Mouse (Mus musculus): ENCODE results near the gene Krt26. TPM values are rescaled to one million over a fixed set of nuclear protein-coding genes. Genes with fewer than 3 reads are reported as not detected.

Krt26 gene
- total and polyA plus RNA-seq, 2 experiments from 2014 or later: 0.12 to 0.14 TPM

DNA sequence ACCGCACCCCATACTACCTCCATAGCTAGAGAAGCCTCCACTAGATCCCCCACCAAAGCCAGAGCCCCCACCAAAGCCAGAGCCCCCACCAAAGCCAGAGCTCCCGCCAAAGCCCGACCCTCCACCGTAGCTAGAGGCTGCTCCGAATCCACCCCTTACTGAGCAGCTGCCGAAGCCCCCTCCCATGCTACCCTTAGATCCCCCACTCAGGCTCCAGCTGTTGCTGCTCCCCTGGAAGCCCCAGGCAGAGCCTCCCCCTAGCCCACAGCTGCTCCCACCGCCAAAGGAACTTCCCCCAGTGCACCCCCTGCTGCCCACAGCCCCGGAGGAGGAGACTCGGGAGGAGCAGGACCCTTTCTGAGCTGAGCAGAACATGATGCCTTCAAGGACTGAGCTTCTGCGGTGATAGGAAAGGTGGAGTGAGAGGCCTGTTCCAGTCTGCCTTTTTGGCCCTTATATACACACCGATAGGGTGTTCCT, 52.9 kb downstream of the Krt26 start, which contains the start of gene Krt24:
TSS of gene Krt24 (minus strand) at position 430 of the 480 bp plus-strand sequence.
- no peak within 1 kb of the TSS for H3K27ac ChIP-seq (ENCODE audit: low read depth, low read length)
- no peak for TF ChIP-seq CTCF (IDR thresholded peaks at IDR 0.05; ENCODE audit: low read depth)
- H3K4me3 ChIP-seq (ENCODE audit: low read depth, low read length): no peak within 1 kb of the TSS
- no peaks in the 10 kb centered on the region for H3K9me3 ChIP-seq (ENCODE audit: low read length)
- WGBS: 57% methylated on average over 11 of the region's 11 CpGs
- DNase-seq: no peak
- ATAC-seq: no peak
- H3K4me1 ChIP-seq (ENCODE audit: insufficient read depth): no peaks in the 10 kb centered on the region
- H3K27me3 ChIP-seq (ENCODE audit: insufficient read depth, low read length): no peaks in the 10 kb centered on the region
- no peak within 1 kb of the TSS for H3K9ac ChIP-seq
- no peaks in the 10 kb centered on the region for H3K36me3 ChIP-seq (ENCODE audit: insufficient read depth)
- H3K4me2 ChIP-seq (ENCODE audit: low read depth): no peak within 1 kb of the TSS

- Histone ChIP-seq H3K27ac (ENCODE audit: low read depth, low read length) (no peak overlapping the region), H3K9ac (no peak overlapping the region), H3K9me3 (ENCODE audit: low read length) (no peaks in the 10 kb centered on the region), H3K4me2 (ENCODE audit: low read depth) (no peak overlapping the region), H3K4me3 (ENCODE audit: low read depth, low read length) (no peak overlapping the region), H3K4me1 (ENCODE audit: insufficient read depth) (no peaks in the 10 kb centered on the region), H3K27me3 (ENCODE audit: insufficient read depth, low read length) (no peaks in the 10 kb centered on the region), H3K36me3 (ENCODE audit: insufficient read depth) (no peaks in the 10 kb centered on the region)
- no peak for DNase-seq
- TF ChIP-seq CTCF (IDR thresholded peaks at IDR 0.05; ENCODE audit: low read depth): no peak
- WGBS: 52% methylated on average over 5 of the region's 5 CpGs
- ATAC-seq: no peak
Measured at GRCm38 (mm10) chr11:99284011-99284410, 53.8 kb downstream of the Krt26 start.

GRCm38 (mm10) chr11:99283334-99283733, 54.4 kb downstream of the Krt26 start:
- Histone ChIP-seq H3K36me3 (ENCODE audit: insufficient read depth) (no peaks in the 10 kb centered on the region), H3K4me1 (ENCODE audit: insufficient read depth) (no peaks in the 10 kb centered on the region), H3K4me2 (ENCODE audit: low read depth) (no peak overlapping the region), H3K9ac (no peak overlapping the region), H3K27me3 (ENCODE audit: insufficient read depth, low read length) (no peaks in the 10 kb centered on the region), H3K27ac (ENCODE audit: low read depth, low read length) (no peak overlapping the region), H3K4me3 (ENCODE audit: low read depth, low read length) (no peak overlapping the region), H3K9me3 (ENCODE audit: low read length) (no peaks in the 10 kb centered on the region)
- WGBS: 51% methylated on average over 4 of the region's 4 CpGs
- DNase-seq (no peak), ATAC-seq (no peak)
- no peak for TF ChIP-seq CTCF (IDR thresholded peaks at IDR 0.05; ENCODE audit: low read depth)

DNA sequence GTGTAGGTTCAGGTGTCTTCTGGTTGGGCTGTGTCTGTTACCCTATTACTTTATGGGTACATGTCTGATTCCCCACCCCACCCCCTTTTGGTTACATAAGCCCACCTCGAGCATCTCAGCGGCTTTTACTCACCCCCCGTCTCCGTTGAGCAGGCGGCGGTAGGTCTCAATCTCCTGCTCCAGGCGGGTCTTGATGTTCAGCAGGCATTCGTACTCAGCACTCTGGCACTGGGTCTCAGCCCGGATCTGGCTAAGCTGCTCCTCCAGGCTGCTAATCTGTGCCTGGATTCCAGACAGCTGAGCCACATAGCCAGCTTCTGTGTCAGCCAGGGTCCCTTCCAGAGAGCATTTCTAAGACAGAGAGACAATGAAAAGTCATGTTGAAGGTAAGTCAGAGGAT, 56.6 kb downstream of the Krt26 start:
- H3K4me3 ChIP-seq (ENCODE audit: low read depth, low read length): no peak overlapping the region
- H3K27ac ChIP-seq (ENCODE audit: low read depth, low read length): no peak overlapping the region
- H3K9ac ChIP-seq: no peak overlapping the region
- no peak overlapping the region for H3K4me2 ChIP-seq (ENCODE audit: low read depth)
- DNase-seq: no peak
- H3K36me3 ChIP-seq (ENCODE audit: insufficient read depth): no peaks in the 10 kb centered on the region
- H3K4me1 ChIP-seq (ENCODE audit: insufficient read depth): no peaks in the 10 kb centered on the region
- 76% methylated on average over 9 of the region's 9 CpGs for WGBS
- H3K27me3 ChIP-seq (ENCODE audit: insufficient read depth, low read length): no peaks in the 10 kb centered on the region
- ATAC-seq: no peak
- no peaks in the 10 kb centered on the region for H3K9me3 ChIP-seq (ENCODE audit: low read length)
- no peak for TF ChIP-seq CTCF (IDR thresholded peaks at IDR 0.05; ENCODE audit: low read depth)

DNA sequence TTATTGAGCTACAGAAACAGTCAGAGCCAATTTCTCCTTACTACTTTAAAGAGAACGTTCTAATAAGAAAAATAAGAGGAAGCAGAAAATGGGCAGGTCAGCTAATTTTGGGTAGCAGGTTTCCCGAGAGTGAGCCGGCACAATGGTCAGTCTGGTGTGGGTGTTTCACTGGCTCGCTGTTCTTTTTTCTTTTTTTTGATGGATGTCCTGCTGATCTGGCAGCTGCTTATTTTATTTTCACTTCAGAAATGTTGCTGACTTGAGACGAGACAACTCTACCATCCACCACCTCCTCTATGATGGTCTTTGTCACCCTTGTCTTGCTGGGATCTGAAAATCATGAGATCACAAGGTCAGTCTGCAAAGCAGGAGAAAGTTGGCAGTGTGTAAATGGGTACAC, 57.8 kb downstream of the Krt26 start:
- ATAC-seq: no peak
- DNase-seq: no peak
- no peak overlapping the region for H3K27ac ChIP-seq (ENCODE audit: low read depth, low read length)
- H3K4me3 ChIP-seq (ENCODE audit: low read depth, low read length): no peak overlapping the region
- no peaks in the 10 kb centered on the region for H3K4me1 ChIP-seq (ENCODE audit: insufficient read depth)
- no peaks in the 10 kb centered on the region for H3K9me3 ChIP-seq (ENCODE audit: low read length)
- TF ChIP-seq CTCF (IDR thresholded peaks at IDR 0.05; ENCODE audit: low read depth): no peak
- WGBS: 73% methylated on average over 5 of the region's 5 CpGs
- H3K4me2 ChIP-seq (ENCODE audit: low read depth): no peak overlapping the region
- H3K27me3 ChIP-seq (ENCODE audit: insufficient read depth, low read length): no peaks in the 10 kb centered on the region
- H3K36me3 ChIP-seq (ENCODE audit: insufficient read depth): no peaks in the 10 kb centered on the region
- no peak overlapping the region for H3K9ac ChIP-seq

Other genes starting within 250 kb of the Krt26 start
- gene Tns4, start 248.7 kb downstream of the Krt26 start, total RNA-seq (2014; rRNA removed): 0.48 TPM in 1 of 2 replicates, not detected in the other
- 0.29 TPM in 1 of 2 replicates, not detected in the other for gene Tns4, start 248.7 kb downstream of the Krt26 start, polyA plus RNA-seq (2015; fragmentation: Nextera tagmentation; extraction: Ambion mirVana)
- 0.38 TPM in 1 of 2 replicates, not detected in the other for gene Ccr7, start 182.9 kb downstream of the Krt26 start, total RNA-seq (2014; rRNA removed)
- gene Ccr7, start 182.9 kb downstream of the Krt26 start, polyA plus RNA-seq (2015; fragmentation: Nextera tagmentation; extraction: Ambion mirVana): 0.06 and 0.17 TPM in 2 replicates
- gene Smarce1, start 106.9 kb downstream of the Krt26 start, total RNA-seq (2014; rRNA removed): 116 and 156 TPM in 2 replicates
- 227 and 228 TPM in 2 replicates for gene Smarce1, start 106.9 kb downstream of the Krt26 start, polyA plus RNA-seq (2015; fragmentation: Nextera tagmentation; extraction: Ambion mirVana)
- 6.5 and 7.4 TPM in 2 replicates for gene Krt222, start 93.9 kb downstream of the Krt26 start, total RNA-seq (2014; rRNA removed)
- gene Krt222, start 93.9 kb downstream of the Krt26 start, polyA plus RNA-seq (2015; fragmentation: Nextera tagmentation; extraction: Ambion mirVana): 4.8 and 8.7 TPM in 2 replicates
- 0.15 TPM in 1 of 2 replicates, not detected in the other for gene Krt24, start 52.7 kb downstream of the Krt26 start, total RNA-seq (2014; rRNA removed)
- 0.08 TPM in 2 replicates for gene Krt24, start 52.7 kb downstream of the Krt26 start, polyA plus RNA-seq (2015; fragmentation: Nextera tagmentation; extraction: Ambion mirVana)
- not detected in 2 replicates for gene Krt25, start 15.0 kb downstream of the Krt26 start, total RNA-seq (2014; rRNA removed)
- 0.11 and 0.24 TPM in 2 replicates for gene Krt25, start 15.0 kb downstream of the Krt26 start, polyA plus RNA-seq (2015; fragmentation: Nextera tagmentation; extraction: Ambion mirVana)
- 0.23 TPM in 1 of 2 replicates, not detected in the other for gene Krt27, start 13.1 kb upstream of the Krt26 start, total RNA-seq (2014; rRNA removed)
- 0.10 TPM in 1 of 2 replicates, not detected in the other for gene Krt27, start 13.1 kb upstream of the Krt26 start, polyA plus RNA-seq (2015; fragmentation: Nextera tagmentation; extraction: Ambion mirVana)
- 0.15 and 0.19 TPM in 2 replicates for gene Krt28, start 36.9 kb upstream of the Krt26 start, total RNA-seq (2014; rRNA removed)
- 0.24 and 0.48 TPM in 2 replicates for gene Krt28, start 36.9 kb upstream of the Krt26 start, polyA plus RNA-seq (2015; fragmentation: Nextera tagmentation; extraction: Ambion mirVana)
- gene Krt10, start 51.4 kb upstream of the Krt26 start, total RNA-seq (2014; rRNA removed): 4.0 and 7.1 TPM in 2 replicates
- gene Krt10, start 51.4 kb upstream of the Krt26 start, polyA plus RNA-seq (2015; fragmentation: Nextera tagmentation; extraction: Ambion mirVana): 36.3 and 43.3 TPM in 2 replicates
- gene Krt12, start 84.3 kb upstream of the Krt26 start, total RNA-seq (2014; rRNA removed): 0.14 and 1.6 TPM in 2 replicates
- gene Krt12, start 84.3 kb upstream of the Krt26 start, polyA plus RNA-seq (2015; fragmentation: Nextera tagmentation; extraction: Ambion mirVana): 1.3 and 2.0 TPM in 2 replicates
- not detected in 2 replicates for gene Krt20, start 100.2 kb upstream of the Krt26 start, total RNA-seq (2014; rRNA removed)
- gene Krt20, start 100.2 kb upstream of the Krt26 start, polyA plus RNA-seq (2015; fragmentation: Nextera tagmentation; extraction: Ambion mirVana): 0.09 and 0.10 TPM in 2 replicates
- 0.08 TPM in 1 of 2 replicates, not detected in the other for gene Krt23, start 155.2 kb upstream of the Krt26 start, total RNA-seq (2014; rRNA removed)
- gene Krt23, start 155.2 kb upstream of the Krt26 start, polyA plus RNA-seq (2015; fragmentation: Nextera tagmentation; extraction: Ambion mirVana): 0.20 and 0.53 TPM in 2 replicates
- not detected in 2 replicates for gene Krt39, start 183.4 kb upstream of the Krt26 start, total RNA-seq (2014; rRNA removed)
- gene Krt39, start 183.4 kb upstream of the Krt26 start, polyA plus RNA-seq (2015; fragmentation: Nextera tagmentation; extraction: Ambion mirVana): not detected in 2 replicates
- not detected in 2 replicates for gene Krt40, start 205.2 kb upstream of the Krt26 start, total RNA-seq (2014; rRNA removed)
- gene Krt40, start 205.2 kb upstream of the Krt26 start, polyA plus RNA-seq (2015; fragmentation: Nextera tagmentation; extraction: Ambion mirVana): not detected in 2 replicates
- gene Krtap3-3, start 212.9 kb upstream of the Krt26 start, total RNA-seq (2014; rRNA removed): not detected in 2 replicates
- gene Krtap3-3, start 212.9 kb upstream of the Krt26 start, polyA plus RNA-seq (2015; fragmentation: Nextera tagmentation; extraction: Ambion mirVana): not detected in 2 replicates
- gene Krtap3-2, start 218.9 kb upstream of the Krt26 start, total RNA-seq (2014; rRNA removed): not detected in 2 replicates
- not detected in 2 replicates for gene Krtap3-2, start 218.9 kb upstream of the Krt26 start, polyA plus RNA-seq (2015; fragmentation: Nextera tagmentation; extraction: Ambion mirVana)
- gene Gm11939, start 221.5 kb upstream of the Krt26 start, total RNA-seq (2014; rRNA removed): not detected in 2 replicates
- not detected in 2 replicates for gene Gm11939, start 221.5 kb upstream of the Krt26 start, polyA plus RNA-seq (2015; fragmentation: Nextera tagmentation; extraction: Ambion mirVana)
- gene Krtap3-1, start 228.7 kb upstream of the Krt26 start, total RNA-seq (2014; rRNA removed): not detected in 2 replicates
- gene Krtap3-1, start 228.7 kb upstream of the Krt26 start, polyA plus RNA-seq (2015; fragmentation: Nextera tagmentation; extraction: Ambion mirVana): not detected in 2 replicates
- gene Krtap1-5, start 243.1 kb upstream of the Krt26 start, total RNA-seq (2014; rRNA removed): not detected in 2 replicates
- not detected in 2 replicates for gene Krtap1-5, start 243.1 kb upstream of the Krt26 start, polyA plus RNA-seq (2015; fragmentation: Nextera tagmentation; extraction: Ambion mirVana)
- gene Krtap1-4, start 245.7 kb upstream of the Krt26 start, total RNA-seq (2014; rRNA removed): not detected in 2 replicates
- gene Krtap1-4, start 245.7 kb upstream of the Krt26 start, polyA plus RNA-seq (2015; fragmentation: Nextera tagmentation; extraction: Ambion mirVana): not detected in 2 replicates

Data from forebrain, postnatal 0 days (tissue).